Mouse (Mus musculus): Measurements from ENCODE around the gene Snrpd3.
"Not testable (repeated sequence)": the region's sequence is repeated elsewhere in the genome, so short reads cannot be mapped to it uniquely, and the experiment has no call there.

Snrpd3 gene

DNA sequence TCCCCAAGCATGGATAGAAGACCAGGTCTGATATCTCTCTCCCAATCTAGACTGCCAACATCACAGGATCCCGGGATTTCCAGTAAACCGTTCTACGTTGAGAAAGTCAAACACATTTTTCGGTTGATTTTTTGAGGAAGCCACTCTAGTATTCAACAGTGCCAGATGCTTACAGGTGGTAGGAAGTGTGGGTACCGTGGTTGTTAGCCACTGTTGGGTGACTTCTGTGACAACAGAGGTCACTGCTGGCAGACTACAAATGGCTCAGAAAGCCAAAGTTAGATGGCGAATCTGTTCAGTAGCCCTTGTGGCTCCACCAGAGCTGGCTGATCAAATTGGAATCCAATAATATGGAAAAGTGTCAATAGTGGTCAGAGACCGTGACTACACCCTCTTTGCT lies 13.7 kb upstream of the Snrpd3 start:
- DNase-seq = no peak

DNA sequence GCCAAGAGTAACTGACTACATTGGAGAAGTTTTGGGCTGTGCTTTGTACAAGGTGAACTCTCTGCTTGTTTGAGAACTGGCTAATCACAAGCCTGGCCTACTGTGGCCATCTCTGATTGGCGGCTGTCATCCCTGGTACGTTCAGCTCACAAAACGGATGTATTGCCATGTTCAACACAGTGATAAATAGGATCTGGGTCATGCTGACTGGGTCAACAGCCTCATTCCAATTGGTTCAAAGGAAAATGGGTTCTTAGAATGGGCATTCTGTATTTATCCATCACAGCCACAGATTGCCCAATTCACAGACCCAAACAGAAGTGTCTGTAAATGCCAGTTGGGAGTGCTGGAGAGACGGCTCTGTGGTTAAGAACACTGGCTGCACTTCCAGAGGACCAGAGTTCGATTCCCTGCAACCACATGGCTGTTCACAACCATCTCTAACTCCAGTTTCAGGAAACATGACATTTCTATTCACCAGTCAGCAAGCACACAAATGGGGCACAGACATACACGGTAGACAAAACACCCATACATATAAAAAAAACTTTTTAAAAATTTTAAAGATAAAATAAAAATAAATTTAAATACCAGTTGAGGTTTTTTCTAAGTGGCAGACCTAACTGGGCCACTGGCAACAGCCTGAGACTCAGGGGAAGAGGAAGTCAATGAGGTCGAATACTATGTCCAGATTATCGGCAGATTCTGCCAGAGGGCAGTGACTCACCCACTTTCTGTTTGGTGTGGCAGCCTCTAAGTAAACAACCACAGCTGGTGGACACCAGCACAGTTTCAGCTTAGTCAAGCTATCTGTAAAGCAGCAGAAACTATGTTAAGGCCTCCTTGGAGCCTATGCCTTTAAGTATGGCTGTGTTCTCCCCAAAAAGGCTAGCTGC lies 12.9 kb upstream of the Snrpd3 start:
- DNase-seq = no peak

DNA sequence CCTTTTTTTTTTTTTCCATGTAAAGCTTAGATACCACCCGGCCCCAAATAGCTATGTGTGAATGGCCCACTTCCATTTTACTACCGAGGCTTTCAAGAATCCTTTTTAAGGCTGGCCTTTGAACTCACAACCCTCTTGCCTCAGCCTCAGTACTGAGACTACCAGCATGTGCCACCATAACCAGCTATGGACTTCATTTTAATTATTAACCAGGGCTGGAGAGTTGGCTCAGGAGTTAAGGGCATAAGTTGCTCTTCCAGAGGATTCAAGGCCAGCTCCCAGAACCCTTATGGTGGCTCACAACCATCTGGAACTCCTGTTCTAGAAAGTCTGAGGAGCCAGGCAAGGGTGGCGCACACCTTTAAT lies 12.2 kb upstream of the Snrpd3 start:
- DNase-seq = peak; percentile 47

DNA sequence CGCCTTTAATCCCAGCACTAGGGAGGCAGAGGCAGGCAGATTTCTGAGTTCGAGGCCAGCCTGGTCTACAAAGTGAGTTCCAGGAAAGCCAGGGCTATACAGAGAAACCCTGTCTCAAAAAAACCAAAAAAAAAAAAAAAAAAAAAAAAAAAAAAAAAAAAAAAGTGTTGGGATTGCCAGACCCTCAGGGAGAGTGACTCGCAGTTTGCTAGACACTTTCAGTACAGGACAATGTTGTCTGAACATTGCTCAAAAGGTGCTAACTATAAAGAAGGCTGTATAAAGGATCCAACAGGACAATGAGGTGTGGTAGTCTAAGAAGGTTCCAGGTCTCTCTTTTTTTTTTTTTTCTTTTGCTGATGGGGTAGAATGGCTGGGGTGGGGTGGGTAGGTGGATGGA lies 11.4 kb upstream of the Snrpd3 start:
- DNase-seq = not testable (repeated sequence)

DNA sequence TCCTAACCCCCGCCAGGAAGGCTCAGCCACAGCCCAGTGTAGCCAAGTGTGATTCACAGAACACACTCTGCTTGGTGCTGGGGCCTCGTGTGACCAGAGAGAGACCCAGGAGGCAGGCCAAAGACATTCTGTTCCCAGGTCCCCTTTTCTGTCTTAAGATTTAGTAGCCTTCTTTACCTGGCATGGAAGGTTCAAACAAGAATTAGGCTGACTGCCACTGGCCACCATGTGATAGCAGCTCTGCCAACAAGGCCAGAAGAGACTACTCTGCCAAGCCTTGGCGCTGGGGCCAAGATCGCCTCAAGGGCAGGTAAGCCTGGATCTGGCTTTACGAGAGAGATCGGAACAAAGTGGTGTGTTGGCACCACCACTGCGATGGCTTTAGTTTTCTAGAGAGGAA lies 6.9 kb upstream of the Snrpd3 start:
- DNase-seq = no peak

DNA sequence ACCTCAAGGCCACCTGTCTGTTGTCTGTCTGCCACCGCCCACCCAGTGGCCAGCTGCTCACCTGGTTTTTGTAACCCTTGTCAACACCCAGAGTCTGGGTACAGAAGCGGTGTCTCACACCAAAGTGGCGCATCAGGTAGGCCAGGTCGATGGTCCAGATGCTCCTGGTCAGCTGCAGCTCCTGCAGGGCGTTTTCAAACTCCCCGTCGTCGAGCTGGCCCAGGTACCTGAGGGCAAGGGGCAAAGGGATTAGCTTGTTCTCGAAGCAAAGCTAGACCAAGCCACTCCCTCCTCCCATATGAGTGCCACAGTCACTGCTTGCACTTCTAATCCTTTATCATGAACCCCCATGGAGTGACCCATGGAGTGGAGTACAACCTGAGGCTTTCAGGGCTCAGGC lies 6.3 kb upstream of the Snrpd3 start:
- DNase-seq = no peak

DNA sequence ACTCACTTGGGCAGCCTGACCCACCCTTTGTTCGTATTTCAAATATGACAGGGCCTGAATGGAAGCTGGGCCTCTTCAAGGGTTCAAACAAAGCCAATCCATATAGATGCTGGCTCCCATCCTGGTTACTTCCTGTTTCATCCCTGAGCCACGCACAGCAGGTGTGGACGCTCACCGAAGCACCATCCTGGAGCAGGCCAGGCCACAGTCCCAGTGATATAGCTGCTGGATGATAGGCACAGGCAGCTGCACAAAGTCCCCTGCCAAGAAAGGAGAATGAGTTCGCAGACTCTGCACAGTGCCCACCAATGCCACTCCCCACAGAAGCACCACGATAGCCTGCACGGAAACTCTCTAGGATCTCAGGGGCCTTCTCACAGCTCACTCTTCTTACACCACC lies 5.5 kb upstream of the Snrpd3 start:
- no peak for DNase-seq

GRCm38 (mm10) chr10:75512796-75513195 lies 4.6 kb upstream of the Snrpd3 start:
- peak; percentile 69 for DNase-seq

DNA sequence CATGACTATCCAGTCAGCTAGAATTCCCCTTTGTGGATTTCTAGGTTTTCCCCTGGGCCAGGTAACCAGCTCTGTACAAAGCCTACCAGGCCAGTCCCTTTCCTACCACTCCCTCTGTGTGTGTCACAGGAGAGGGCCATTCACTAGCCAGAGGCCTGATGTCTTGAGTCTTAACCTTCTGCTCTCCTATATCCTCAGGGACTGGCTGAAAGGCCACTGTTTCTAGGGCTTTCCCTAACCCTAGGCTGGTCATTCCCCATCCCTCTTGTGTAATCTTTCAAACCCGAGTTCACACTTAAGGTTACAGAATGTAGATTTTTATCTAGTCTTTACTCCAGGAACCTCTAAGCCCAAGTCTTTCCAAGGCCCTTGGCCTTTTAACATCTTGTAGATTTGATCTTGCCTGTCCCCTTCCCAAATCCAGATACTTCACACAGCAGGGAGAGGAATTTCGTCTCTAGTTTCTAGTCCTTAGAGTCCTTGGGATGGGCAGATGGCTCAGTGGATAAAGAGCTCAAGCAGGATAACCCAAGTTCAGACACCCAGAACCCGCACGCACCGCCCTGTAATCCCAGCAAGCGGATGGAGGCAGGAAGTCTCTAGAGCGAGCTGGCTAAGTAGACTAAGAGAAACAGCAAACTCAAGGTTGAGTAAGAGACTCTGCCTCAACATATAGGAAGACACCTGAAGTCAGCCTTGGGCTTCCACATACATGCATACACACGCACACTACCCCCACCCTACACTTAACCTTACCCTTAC lies 3.9 kb upstream of the Snrpd3 start:
- no peak for DNase-seq

- no peak for DNase-seq
These were observed 3.0 kb upstream of the Snrpd3 start for GRCm38 (mm10) chr10:75514361-75514760.

DNA sequence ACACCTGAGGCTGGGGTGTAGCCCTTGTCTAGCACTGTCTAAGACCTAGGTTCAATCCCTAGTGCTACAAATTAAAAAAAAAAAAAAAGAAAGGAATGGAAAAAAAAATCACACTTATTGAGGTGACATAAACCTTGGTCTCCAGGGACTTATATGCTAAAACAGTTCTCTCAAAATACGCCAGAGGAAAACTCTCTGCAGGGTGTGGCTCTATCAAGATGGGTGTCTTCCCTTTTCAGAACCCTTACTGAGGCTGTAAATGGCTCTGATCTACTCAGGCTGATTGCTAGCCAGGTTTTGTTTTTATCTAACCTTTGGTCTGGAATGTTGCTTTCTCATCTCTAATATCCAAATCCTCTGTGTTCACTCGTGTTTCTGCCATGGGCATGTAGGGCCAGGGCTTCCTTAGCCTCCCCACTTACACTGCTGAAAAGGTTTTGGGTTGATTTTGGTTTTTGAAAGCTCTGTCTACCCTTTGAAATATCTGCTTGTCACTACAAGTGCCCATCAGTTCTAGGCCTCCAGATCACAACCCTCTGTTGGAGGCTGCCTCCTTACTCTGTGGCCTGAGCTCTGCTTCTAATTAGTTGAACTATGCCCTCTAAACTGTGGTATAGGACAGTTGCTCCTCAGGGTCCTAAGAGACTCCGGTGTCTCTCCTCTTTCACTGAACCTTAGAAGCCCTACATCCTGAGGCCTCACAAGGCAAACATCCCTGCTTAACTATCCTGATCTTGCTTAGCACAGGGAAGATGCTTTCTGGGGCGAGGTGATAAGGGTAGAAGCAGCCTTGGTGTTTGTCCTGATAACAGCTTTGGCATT lies 1.9 kb upstream of the Snrpd3 start:
- DNase-seq = peak; percentile 44

- DNase-seq = peak; percentile 78
These were observed 1.2 kb upstream of the Snrpd3 start for GRCm38 (mm10) chr10:75516038-75516723.

DNA sequence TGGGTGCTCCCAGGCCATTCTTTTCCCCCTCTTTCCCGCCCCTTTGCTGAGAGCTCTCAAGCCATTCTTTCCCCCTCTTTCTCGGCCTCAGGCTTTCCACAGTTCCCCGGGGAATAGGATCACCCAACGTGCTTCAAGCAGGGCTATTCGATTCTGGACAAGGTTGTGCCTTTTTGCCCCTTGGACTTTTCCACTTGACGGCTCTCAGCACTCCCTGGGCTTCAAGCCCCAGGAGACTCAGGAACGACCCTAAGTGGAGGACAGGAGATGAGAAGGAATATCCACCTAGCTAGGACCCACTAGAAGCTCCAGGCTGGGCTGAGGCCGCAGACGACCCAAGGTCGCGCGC lies 653 bp upstream of the Snrpd3 start:
- DNase-seq = no peak

DNA sequence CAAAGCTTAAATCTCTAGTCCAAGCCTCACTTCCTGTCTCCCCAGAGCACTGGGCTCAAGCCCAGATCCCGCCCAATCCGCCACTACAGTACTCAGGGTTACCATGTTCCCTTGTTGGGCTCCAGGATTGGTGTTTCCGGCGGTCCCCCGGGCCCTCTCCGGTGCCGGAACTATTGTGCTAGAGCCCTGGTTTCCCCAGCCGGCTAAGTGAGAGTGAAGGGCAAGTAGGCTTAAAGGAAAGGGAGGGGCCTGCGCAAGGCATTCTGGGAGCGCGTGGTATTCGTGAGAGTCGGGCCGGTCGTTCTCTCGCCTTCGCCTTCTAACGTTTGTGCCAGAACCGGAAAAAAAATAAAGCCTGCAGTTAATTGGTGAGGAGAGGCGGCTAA lies 400 bp downstream of the Snrpd3 start, which contains the start of gene Gucd1:
Gucd1 (minus strand) TSS at position 215 of the 386 bp plus-strand sequence.
- peak; percentile 97 for DNase-seq

- no peak for DNase-seq
These were observed 3.2 kb downstream of the Snrpd3 start for GRCm38 (mm10) chr10:75520581-75520980.

- no peak for DNase-seq
These were observed 4.3 kb downstream of the Snrpd3 start for GRCm38 (mm10) chr10:75521643-75522042.

- not testable (repeated sequence) for DNase-seq
These were observed 8.1 kb downstream of the Snrpd3 start for GRCm38 (mm10) chr10:75525450-75525849.

GRCm38 (mm10) chr10:75530322-75530721 lies 13.0 kb downstream of the Snrpd3 start:
- DNase-seq = no peak

DNA sequence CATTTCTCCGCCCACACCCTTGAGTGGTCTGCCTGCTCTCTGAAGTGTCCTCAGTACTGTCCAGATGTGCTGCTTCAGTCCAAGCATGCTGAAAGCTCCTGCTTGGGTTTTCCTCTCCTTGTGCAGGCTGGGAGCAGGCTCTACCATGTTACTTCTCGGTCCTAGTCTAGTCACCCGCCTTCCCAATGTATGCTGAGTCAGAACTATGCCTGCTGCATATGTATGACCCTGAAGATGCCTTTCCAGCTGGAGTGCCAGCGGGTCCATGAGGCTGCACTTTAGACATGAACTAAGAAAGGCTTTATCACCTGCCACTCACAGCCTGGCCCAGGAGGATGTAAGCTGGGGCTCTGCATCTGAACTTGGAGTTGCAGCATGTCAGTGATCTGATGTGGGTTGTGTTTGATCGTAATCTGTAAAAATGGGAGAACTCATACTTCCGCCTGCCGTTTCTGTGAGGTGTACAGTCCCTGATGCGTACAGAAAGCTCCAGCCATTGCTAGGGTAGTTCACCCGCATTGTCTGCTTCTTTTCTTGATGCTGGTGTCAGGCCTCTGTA lies 14.3 kb downstream of the Snrpd3 start:
- no peak for DNase-seq

GRCm38 (mm10) chr10:75534216-75534615 lies 16.9 kb downstream of the Snrpd3 start:
- DNase-seq = no peak

- DNase-seq = no peak
These were observed 17.6 kb downstream of the Snrpd3 start for GRCm38 (mm10) chr10:75534934-75535333.

- no peak for DNase-seq
These were observed 18.1 kb downstream of the Snrpd3 start for GRCm38 (mm10) chr10:75535423-75535822.
